Mouse (Mus musculus): Measurements from ENCODE around the gene Synrg. TPM values are rescaled to one million over a fixed set of nuclear protein-coding genes. Genes with fewer than 3 reads are reported as not detected.

Synrg gene
- total RNA-seq, 2 experiments from 2014 or later: 32.1 to 41.5 TPM

DNA sequence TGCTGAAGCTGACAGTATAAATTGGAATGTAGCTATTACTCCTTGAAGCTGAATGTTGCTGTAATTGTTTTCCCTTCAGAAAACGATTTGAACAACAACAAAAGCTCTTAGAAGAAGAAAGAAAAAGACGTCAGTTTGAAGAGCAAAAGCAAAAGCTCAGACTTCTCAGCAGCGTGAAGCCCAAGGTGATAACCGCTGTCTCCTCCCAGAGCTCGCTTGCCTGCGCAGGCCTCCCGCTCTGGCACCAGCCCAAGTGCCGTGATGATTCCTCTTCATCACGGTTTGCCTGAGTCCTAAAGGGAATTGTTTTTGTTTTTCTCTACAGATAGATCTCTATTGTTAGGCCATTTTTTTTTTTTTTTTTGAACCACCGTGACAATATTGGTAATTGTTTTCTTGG, 17.1 kb downstream of the Synrg start:
- DNase-seq: no peak

DNA sequence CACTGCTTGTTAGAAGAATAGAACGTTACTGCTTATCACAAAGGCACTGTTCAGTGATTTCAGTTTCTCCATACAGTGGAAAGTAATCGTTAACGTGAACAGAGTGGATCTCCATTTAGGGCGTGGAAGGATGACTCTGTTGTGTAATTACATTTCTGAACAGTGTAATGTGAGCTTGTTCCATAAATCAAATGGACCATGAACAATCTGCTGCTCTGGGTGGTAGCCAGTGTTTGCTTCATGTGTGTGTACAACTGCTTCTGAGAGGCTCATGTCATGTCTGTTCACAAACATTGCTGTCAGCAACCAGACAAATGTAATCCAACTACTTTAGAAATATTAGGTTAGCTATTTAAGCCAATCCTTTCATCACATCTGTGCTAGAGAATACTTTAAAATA, 27.5 kb downstream of the Synrg start:
- no peak for DNase-seq

DNA sequence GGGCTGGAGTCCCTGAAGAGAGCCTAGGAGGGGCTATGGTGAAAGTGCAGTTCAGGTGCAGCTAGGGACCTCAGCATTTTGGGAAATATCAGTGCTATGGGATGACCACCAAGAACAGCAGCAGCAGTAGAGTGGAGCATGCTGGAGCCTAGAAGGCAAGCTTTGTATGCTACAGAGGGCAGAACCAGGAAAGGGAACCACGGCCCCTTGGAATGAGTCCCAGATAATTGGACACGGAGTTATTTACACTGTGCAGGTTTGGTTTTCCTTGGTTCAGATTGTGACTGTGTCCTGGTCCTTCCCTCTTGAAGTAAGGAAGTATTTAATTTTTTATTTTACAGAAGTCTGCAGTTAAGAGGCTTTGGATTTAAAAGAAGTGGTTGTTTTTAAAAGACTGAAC, 29.2 kb downstream of the Synrg start:
- DNase-seq: no peak

DNA sequence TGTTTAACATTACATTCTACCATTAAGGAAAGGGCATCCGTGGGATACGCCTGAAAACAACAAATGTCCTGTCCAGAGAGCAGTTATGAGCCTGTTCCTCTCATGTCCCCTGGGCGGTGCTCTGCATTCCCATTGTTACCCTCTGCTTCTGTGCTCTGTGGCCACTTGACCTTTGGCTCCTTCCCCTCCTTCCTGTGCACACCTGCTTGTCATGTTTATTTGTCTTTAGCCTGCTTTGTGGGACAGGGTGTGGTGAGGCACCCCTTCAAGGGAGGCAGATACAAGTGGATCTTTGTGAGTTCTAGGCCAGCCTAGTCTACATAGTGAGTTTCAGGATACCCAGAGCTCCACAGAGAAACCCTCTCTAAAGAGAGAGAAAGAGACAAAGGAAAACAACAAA, 30.3 kb downstream of the Synrg start:
- DNase-seq: no peak

DNA sequence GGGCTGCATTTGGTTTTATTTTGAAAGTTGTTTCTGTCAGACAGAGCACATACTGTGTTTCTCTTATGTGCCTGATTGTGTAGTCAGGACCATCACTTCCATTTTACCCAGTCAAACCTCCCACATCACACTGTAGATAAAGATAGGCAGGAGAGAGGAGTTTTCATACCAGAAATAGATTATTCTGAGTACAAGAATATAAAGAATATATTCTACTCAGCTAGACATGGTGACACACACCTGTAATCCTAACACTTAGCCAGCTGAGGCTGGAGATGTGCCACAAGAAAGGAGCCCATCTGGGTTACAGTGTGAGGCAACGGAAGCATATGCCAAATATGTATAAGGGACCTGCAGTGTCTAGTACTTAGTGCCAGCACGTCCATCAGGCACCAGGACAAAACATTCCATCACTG, 31.3 kb downstream of the Synrg start:
- no peak for DNase-seq

DNA sequence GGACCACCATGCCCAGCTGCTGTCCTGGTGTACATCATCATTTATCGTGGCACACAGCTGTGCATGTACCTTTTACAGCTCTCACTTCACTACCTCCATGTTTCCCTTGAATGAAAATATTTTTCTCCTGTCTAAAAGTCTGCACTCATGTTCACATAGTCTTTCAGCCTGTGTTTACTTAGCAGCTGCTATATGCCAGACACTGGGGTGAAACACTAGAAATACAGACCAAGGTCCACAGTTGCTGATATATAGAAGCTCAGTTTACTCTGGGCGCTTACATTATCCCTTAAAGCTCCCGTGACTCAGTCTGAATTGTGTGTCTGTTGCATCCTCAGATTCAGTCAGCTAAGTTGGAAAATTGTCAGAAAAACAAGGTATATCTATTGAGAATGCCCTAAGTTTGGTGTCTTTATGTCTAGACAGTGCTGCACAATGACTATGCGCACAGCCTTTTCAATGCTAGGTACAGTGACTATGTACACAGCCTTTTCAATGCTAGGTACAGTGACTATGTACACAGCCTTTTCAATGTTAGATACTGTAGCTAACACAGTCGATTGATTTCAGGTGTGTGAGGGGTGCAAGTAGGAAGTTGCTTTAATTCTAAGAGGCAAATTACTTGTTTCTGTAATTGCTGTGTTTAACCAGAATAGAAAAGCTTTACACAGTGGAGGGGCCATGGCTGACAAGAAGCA, 33.1 kb downstream of the Synrg start:
- no peak for DNase-seq

DNA sequence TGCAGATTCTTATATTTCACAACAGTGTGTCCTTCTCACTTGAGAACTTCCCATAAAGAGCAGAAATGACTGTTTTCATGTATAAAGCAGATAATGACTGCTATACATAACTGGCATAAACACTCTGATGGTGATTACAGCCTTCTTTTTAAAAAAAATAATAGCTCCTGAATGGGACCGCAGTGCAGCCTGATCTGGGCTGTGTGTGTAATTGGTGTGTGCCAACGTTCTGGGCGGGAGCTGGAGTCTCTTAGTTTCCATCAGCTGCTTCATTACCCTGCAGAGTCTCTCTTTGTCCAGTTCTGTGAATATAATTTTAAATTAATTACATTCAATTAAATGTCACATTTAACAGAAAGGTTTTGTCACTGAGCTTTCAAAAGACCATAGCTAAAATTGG, 34.8 kb downstream of the Synrg start:
- DNase-seq: no peak

DNA sequence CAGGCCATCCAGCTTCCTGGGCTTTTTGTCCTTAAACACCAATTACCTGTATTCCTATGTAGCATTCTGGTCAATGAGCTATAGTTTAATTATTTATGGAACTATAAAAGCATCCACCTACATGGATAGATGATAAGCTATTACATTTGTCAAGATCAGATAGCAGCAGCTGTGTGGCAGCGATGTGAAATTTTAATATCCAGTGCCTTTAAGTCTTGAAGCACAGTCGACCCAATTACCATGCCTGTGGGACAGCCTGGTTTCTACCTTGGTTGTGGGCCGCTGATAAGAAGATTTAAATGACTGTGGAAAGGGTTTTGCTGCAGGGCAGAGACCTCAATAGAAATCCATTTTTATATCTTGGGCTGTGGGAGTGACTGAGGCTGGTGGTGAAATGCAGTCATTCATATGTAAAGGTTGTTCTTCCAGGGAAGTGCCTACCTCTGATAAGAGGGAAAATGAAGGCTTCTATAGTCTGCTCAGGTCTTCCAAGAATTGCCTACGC, 35.2 kb downstream of the Synrg start:
- DNase-seq: no peak

DNA sequence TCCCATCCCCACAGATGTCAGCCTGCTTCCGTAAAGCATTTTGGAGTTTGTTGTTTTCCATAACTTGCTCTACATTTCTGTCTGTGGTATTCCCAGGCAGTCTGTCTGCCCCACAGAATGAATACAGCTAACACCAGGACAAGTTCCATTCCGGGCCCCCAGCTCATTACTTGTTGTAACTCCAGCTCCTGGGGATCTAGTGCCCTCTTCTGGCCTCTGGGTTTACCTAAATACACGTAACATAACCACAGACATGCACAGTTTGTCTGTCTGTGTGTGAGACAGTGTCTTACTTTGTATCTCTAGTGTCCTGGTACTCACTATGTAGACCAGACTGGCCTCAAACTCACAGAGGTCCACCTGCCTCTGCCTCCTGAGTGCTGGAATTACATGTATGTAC, 37.0 kb downstream of the Synrg start:
- no peak for DNase-seq

DNA sequence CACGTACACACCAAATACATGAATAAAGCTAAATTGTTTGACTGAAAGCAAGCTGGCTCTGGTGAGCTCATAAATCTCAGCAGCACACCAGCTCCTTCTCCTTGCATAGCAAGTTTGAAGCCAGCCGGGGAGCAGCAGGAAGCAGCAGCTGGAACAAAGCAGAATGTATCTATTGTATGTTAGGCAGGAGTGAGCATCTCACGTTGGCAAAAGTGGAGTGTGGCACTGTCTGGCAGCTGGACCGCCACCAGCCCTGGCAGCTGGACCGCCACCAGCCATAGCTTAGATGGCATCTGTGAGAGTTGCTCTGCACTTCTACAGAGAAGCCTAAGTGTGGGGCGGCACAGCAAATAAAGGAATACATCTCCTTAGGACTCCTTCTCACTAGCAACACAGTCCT, 39.8 kb downstream of the Synrg start:
- DNase-seq: no peak

DNA sequence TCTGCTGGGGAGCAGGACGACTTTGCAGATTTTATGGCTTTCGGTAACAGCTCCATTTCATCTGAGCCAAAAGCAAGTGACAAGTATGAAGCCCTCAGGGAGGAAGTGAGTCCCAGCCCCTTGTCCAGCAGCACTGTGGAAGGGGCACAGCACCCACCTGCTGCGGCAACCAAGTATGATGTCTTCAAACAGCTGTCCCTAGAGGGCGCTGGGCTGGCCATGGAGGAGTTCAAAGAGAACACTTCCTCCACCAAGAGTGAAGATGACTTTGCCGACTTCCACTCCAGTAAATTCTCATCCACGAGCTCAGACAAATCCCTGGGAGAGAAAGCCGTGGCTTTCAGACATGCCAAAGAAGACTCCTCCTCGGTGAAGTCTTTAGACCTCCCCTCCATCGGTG, 44.8 kb downstream of the Synrg start:
- DNase-seq: no peak

DNA sequence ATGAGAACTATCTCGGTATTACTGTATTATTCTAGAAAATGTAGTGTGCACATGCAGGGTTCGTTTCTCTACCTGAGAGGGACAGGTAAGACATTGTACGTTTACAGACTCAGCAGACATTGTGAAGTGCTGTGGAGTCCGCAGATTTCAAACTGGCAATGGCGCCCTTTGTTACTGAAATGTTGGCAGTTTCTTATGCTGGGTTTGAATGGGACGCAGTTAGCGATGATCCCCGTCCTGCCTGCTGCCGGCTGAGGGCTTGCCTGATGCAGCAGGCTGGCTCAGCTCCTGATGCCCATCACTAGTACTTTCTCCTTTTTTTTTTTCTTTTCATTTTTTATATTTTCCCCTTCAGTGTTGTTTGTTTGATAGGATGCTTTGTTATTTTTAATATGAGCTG, 46.2 kb downstream of the Synrg start:
- DNase-seq: no peak

DNA sequence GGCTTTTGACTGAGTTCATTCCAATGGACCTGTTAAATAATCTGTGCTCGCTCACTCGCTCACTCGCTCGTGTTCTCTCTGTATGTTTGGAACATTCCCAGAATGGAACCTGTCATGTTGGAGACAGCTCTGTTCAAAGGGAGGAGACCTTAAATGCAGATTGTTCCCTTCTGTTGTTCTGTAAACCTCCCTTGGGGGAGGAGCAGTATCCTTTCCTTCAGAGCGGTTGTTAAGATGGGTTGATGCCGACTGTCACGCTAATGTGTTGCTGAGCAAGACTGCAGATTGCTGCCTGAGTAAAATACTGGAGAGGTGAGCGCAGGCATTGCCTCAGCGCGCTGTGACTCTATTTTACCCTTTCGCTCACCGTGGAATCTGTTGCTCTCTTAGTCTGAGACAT, 46.8 kb downstream of the Synrg start:
- no peak for DNase-seq

DNA sequence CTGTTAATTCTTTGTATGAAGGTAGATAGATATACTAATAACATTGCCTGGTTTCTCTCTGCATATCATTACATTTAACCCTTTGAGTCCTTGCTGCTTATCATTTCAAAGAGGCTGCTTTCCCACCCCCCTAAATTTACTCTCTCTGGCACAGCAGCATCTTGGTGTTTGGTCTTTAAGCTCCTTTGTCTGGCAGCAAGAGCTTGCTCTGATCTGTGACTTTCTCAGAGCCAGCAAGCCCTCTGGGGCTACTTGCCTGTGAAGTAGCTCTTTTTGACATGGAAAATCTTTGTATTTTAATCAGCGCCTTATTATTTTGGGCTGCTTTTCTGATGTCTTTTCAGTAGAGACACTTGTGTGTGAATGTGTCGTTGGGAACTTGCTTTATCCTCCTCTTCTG, 47.3 kb downstream of the Synrg start:
- DNase-seq: no peak

DNA sequence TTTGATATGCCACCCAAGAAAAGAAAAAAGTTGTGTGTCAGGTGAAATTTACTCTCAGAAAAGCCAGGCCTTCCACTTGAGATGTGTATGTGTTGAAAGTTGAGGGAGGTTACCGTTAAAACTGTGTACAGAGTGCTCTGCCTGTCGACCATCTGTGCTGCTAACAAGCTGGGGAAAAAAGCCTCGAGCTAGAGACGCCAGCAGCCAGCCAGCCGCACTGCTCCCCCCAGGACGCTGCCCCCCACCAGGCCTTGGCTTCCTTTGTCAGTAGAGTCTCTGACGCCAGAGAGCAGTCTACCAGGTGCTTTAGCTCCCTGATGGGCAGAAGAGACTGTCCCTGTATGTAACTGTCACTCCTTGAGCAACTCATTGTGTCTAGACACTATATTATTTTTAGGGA, 48.9 kb downstream of the Synrg start:
- DNase-seq: no peak

DNA sequence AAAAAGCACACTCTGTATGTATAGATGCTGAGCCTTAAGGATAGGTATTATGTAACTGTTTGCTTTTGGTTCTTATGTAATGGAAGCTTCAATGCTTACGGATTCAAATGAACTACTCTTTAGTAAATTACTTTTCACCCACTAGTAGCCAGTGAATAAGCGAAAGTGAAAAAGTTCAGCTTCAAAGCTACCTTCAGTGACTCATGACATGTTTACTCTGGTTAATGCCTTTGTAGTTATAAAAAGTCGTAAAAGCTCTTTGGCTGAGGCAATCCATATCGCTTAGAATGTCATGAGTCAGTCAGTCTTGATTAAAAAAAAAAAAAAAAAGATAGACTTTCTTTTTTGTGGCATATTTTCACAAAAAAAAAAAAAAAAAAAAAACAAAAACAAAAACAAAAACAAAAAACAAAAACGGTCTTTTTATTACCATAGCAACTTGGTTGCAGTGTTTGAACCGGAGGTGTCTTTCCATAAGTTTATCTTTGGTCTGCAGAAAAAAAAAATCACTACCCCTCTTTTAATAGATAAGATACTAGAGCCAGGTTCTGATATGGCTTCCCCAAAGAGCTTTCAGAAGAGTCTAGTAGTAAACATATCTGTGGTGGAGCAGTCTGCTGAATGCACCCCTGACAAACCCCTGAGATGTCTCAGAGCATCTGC, 52.0 kb downstream of the Synrg start:
- no peak for DNase-seq

DNA sequence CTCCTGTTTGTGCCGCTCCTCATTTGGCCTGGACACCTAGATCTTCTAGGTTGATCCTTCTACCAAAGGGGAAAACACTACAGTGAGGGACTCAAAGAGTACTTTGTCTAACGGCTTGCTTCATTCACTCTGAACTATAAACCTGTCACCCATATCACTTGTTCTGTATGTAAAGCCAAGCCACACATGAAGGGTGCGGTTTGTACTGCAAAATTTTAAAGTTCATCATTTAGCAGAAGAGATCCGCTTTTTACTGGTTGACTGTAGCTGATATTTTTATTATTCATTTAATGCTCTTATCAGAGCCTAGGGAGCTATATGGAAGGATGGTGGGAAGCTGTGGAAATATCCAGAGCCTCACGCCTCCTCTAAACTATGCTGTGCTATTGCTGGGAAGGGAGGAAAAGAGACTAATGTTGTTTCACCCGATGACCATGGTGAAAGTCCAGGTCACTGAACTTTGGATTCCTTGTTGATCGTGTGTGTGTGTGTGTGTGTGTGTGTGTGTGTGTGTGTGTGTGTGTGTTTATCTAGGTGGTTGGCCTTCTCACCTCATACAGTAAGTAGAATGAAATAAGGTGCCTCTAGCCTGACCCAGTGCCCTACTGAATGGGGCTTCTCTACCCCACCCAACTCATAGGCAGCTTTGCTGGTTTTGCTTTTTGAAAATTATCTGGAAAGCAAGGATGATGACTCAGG, 52.7 kb downstream of the Synrg start:
- DNase-seq: no peak

DNA sequence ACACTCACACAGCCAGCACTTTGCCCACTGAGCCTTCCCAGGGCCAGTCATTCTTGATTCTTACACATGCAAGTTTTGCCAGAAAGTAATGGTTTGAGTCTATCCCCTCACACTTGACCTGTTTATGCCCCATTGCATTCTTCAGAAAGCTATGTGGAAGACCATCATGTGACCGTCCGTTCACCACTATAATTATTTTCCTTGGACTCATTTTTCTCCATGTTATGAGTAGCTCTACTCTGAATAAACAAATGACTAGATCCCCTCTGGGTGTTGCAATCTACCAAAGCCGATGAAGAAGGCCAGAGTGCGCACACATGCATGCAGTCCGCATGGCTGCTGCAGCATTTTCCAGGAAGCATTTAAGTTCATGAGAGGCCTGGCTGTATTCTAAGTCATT, 63.0 kb downstream of the Synrg start:
- no peak for DNase-seq

DNA sequence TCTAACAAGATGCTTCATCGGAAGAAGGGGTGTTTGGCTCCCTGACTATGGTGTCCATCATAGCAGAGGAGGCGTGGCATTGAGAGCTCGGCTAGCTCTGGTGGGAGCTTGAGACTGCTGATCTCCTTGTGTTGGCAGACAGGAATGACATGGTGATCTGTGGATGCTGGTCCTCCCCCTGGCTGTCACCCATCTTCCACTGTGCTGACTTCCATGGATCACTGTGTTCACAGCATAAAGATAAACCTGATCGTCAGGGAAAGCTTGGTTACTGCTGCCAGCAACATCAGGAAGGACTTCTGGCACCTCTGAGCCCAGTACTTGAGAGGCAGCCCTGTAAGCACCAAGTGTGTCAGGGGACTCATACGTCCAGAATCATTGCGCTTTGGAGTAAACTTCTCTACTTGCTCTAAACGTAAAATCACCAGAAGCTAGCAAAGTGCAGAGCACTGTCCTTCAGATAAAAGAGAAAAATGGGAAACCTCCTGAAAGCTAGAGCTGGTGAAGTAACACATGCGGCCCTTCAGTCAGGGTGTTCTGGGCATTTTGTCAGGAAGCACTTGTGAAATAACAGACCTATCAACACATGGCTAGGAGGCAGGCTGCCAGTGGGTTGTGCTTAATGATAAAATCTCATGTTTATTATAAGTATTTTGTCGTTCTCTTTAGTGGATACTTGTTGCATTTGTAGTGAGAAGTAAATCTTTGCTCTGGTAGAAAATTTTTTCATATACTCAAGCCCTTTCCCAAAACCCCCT, 64.2 kb downstream of the Synrg start:
- peak; percentile 14 for DNase-seq

DNA sequence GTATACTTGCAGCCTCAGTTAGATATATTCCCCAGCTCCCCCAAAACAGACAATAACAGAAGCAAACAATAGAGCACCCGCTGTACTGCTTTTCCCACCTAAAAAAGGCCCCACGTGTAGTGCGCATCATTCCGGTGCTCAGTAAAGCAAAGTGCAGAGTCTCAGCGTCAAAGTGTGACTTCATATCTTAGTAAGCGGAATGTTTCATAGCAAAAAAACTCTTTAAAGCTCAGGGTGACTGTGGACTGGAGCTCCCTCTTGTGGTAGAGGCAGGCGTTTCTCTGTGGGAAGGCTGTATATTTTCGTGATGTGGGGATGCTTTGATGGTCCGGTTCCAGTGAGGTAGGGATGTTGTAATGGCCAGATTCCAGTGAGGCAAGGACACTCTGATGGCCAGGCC, 67.7 kb downstream of the Synrg start:
- DNase-seq: peak; percentile 29

DNA sequence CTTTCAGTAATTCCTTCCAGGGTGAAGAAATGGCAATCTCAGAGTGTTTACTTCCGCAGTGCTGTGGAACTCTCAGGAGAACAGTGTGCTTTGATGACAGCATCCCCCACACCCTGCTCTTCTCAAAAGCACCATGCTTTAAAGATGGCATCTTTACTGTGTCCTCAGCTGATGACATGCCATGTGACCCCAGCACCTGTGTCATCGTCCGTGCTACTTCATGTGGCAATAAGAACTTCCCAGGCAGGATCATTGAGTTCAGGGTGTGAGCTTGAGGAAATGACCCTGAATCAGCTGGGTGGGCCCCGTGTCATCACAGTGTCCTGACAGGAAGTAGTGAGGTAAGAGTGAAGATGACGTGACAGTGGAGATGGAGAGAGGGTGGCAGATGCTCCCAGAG, 68.3 kb downstream of the Synrg start:
- DNase-seq: no peak

DNA sequence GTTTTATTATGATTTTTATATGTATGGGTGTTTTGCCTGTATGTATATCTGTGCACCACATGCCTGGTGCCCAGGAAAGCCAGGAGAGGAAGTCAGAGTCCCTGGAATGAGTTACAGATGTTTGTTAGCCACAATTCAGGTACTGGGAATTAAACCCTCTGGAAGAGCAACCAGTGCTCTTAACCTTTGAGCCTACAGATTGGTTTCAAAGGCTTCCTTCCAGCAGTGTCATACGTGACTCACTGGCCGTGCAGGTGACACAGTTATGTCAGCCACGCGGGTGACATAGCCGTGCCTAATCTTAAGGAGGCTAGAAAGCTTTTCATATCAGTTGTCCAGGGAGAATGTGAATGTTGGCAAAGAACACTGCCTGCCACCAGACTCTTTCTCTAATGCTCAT, 69.4 kb downstream of the Synrg start:
- no peak for DNase-seq

DNA sequence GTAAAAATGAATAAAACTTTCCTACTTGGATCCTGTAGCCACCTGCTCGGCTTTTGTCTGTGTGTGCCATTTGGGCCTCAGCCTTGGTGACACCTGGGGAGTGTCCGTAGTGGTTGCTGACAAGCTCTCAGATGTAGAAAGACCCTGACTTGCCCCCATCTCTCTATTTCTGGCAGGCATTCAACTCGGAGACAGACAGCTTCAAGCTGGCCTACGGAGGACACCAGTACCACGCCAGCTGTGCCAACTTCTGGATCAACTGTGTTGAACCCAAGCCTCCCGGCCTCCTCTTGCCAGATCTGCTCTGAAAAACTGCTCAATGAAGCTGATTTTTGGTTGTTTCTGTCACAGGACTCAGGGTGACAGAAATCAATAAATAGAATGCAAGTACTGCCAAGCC, 76.4 kb downstream of the Synrg start:
- DNase-seq: no peak
